Mouse (Mus musculus) cortical plate, adult 2 months (tissue): ENCODE data around the gene Fam72a.

ENCODE experiments used
- CTCF ChIP-seq: fragments of 200-500 bp; IDR thresholded peaks from 2 replicates; pipeline ENCODE4 v1.5.1; 2011; ENCODE audit warnings: mild to moderate bottlenecking, control low read depth, low read length; ENCODE audit not compliant: insufficient read depth; ENCODE audit errors: extremely low read depth
- POLR2A ChIP-seq: fragments of 200-500 bp; IDR thresholded peaks from 2 replicates; pipeline ENCODE4 v1.6.1; 2011; ENCODE audit warnings: mild to moderate bottlenecking, low read length, control low read depth; ENCODE audit not compliant: insufficient read depth; ENCODE audit errors: extremely low read depth

GRCm38 (mm10) chr1:131511131-131511530, 16.6 kb upstream of the Fam72a start:
- TF ChIP-seq CTCF: no peak
- no peak for TF ChIP-seq POLR2A
